Mouse (Mus musculus) G1E (cell line): Measurements from ENCODE around the gene Ipo11.

Experiments used
- CTCF ChIP-seq: IDR thresholded peaks from 2 replicates; pipeline ENCODE4 v1.5.1; 2012; ENCODE audit warnings: low read depth, low read length, inconsistent platforms, mixed read lengths
- GATA1 ChIP-seq: IDR thresholded peaks from 2 replicates; pipeline ENCODE4 v1.6.1; 2012; ENCODE audit warnings: borderline replicate concordance, low read length, inconsistent platforms, mixed read lengths

- TF ChIP-seq CTCF: no peak
- no peak for TF ChIP-seq GATA1
Observed at GRCm38 (mm10) chr13:106829327-106829997, 107.3 kb downstream of the Ipo11 start.
